Mouse (Mus musculus) heart, adult 2 months (tissue): ENCODE measurements around the gene Ppp6r3.

Source experiments
- CTCF ChIP-seq: fragments of 200-600 bp; IDR thresholded peaks from 2 replicates; pipeline ENCODE4 v1.8.1; 2022; ENCODE audit warnings: antibody characterized with exemption, mild to moderate bottlenecking, moderate library complexity
- EP300 ChIP-seq: fragments of 200-500 bp; IDR thresholded peaks from 2 replicates; pipeline ENCODE4 v1.6.1; 2011; ENCODE audit warnings: low read depth, low read length, control low read depth; ENCODE audit not compliant: insufficient read depth

- TF ChIP-seq EP300, result no peak
- peak; percentile 6; the same call in 1 of the 2 replicates for TF ChIP-seq CTCF
These were observed 128.2 kb downstream of the Ppp6r3 start for GRCm38 (mm10) chr19:3447348-3447747.
